Mouse (Mus musculus) heart, postnatal 10 days (tissue): ENCODE measurements around the gene Vrtn. TPM values are rescaled to one million over a fixed set of nuclear protein-coding genes. Genes with fewer than 3 reads are reported as not detected.

ENCODE experiments used
- DNase-seq, 2 experiments: peaks; one replicate each; pipeline ENCODE4 v3.0.0; 2021
- intact Hi-C: fragments of 180-260 bp; cut with DNase I; formaldehyde crosslinking; loops from one replicate; pipeline ENCODE4 v1.15.1; 2025
- total RNA-seq, 2 experiments: library from RNA; stranded (reverse); gene quantifications; 2 replicates each; pipeline ENCODE4 v1.2.3; 2021

The Vrtn gene
- total RNA-seq, 2 experiments from 2014 or later: not detected

GRCm38 (mm10) chr12:84686176-84686575 is 45.4 kb downstream of the Vrtn start:
- intact Hi-C loops: no loop called here
- no peak for DNase-seq

DNA sequence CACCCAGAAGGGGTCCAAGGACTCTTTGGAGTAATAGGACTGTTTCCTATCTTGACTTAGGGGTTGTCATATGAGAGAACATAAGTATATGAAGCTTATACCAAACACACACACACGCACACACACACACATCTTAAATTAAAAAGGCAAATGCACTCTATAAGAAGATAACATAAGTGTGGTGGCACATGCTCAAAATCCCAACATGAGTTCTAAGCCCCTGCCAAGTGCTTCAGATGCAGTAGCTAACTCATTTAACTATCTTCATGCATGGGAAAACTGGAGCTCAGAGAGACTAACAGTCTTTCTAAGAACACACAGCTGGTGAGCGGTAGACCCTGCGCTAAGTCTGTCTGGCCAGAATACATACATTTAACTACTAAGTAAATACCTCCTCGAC is 46.7 kb downstream of the Vrtn start:
- intact Hi-C loops: no loop called here
- no peak for DNase-seq

DNA sequence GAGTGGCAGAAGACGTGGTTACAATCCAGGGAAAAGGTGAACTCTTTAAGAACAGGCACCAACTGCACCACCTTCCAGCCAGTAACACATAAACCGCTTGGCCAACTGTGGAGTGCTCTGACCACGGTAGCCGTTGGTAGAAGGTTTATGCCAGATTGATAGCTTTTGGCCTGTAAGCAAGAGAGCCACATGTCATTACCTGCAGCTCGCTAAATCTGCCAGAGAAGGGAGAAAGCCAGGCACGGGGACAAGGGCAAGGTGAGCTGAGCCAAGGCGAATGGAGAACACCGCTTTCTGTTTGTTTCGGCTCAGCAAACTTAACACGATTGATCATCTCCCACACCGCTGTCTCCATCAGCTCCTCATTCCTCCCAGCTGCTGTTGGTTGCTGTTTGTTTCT is 48.2 kb downstream of the Vrtn start:
- DNase-seq: no peak
- intact Hi-C loops: no loop called here

DNA sequence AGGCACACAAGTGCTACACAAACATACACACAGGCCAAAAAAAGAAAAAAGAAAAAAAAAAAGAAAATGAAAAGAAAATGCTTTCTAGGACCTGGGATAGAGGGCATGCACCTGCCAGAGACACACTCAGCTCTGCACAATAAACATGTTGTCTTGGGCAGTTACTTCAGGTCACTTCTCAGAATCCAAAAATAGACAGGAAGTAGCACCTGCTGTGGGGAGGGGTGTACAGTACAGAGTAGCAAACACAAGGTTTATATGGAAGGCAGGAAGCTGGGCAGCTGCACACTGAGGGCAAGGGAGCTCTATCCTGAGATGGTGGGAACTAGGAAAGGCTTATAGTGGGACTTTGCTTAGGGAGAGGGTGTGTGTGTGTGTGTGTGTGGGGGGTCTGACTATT is 50.5 kb downstream of the Vrtn start:
- no peak for DNase-seq
- intact Hi-C loops: no loop called here

DNA sequence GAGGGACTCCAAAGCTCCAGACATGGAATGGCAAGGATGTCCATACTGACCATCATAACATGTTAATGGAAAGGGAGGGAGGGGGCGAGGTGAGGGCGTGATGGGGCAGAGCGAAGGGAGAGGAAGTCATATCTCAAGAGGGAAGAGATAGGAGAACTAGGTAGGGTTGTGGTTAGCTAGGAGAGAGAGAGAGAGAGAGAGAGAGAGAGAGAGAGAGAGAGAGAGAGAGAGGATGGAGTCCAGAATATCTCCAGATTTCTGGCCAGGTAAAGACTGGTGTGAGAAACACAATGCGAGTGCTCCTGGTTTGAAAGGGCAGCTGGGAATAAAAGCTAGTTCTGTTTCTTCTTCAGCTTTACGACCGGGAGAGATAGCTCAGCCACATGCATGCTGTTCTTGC is 51.3 kb downstream of the Vrtn start:
- intact Hi-C loops: no loop called here
- DNase-seq: no peak

- intact Hi-C loops: no loop called here
- DNase-seq: peak; percentile 86 to 87
Measured at GRCm38 (mm10) chr12:84698319-84699081, 57.7 kb downstream of the Vrtn start, which contains the start of gene Syndig1l. Gene Syndig1l (minus strand): TSS chr12:84698831.

Other genes starting within 250 kb of the Vrtn start
- 10 to 100 TPM; 50.0 to 58.4 TPM for gene Entpd5, start 232.0 kb upstream of the Vrtn start, total RNA-seq
- gene Bbof1, start 231.9 kb upstream of the Vrtn start, total RNA-seq: 1 to 10 TPM; 1.9 TPM
- gene Rnf113a2, start 223.8 kb upstream of the Vrtn start, total RNA-seq: 10 to 100 TPM; 10.7 TPM
- gene Aldh6a1, start 190.0 kb upstream of the Vrtn start, total RNA-seq: 10 to 100 TPM; 59.7 to 66.2 TPM
- gene Lin52, start 189.6 kb upstream of the Vrtn start, total RNA-seq: 1 to 10 TPM; 8.0 to 9.1 TPM
- not detected for gene Vsx2, start 71.3 kb upstream of the Vrtn start, total RNA-seq
- 1 to 10 TPM; 5.8 to 7.3 TPM for gene Abcd4, start 23.6 kb upstream of the Vrtn start, total RNA-seq
- not detected for gene Syndig1l, start 57.8 kb downstream of the Vrtn start, total RNA-seq
- gene Npc2, start 132.1 kb downstream of the Vrtn start, total RNA-seq: 10 to 100 TPM; 38.8 to 41.4 TPM
- 10 to 100 TPM; 71.1 to 76.2 TPM for gene Isca2, start 132.2 kb downstream of the Vrtn start, total RNA-seq
- 1 to 10 TPM; 5.6 to 6.1 TPM for gene Ltbp2, start 235.5 kb downstream of the Vrtn start, total RNA-seq